Mouse (Mus musculus) adrenal gland, adult 8-10 months (tissue): ENCODE results near the gene Vmn1r231. TPM values are rescaled to one million over a fixed set of nuclear protein-coding genes. Genes with fewer than 3 reads are reported as not detected.

Experiments
- DNase-seq: peaks from one replicate; pipeline ENCODE4 v3.0.0; 2022
- total RNA-seq, 4 experiments: library from RNA; stranded (reverse); gene quantifications; 2 replicates each; pipeline ENCODE4 v1.2.4; 2022

Gene Vmn1r231
- not detected for total RNA-seq

GRCm38 (mm10) chr17:20904991-20905390 lies at the start of gene Vmn1r231:
TSS of gene Vmn1r231 (minus strand) at chr17:20905091.
- no peak for DNase-seq

DNA sequence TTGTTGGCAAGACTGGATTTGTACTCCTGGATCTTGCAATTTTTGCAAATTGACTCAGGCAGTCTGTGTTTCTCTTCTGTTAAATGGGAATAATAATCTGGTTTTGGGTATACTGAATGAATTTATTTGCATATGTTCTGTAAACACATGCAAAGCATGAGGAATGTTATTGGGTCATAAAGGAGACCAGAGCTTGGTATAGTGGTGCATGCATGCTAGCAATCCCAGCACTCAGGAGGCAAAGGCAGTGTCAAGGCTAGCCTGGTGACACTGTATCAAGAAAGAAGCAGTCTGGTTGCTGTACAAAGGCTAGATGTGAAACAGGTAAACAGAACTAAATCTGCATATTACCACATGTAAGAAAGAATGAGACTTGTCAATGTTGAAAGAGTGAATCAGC lies 41.7 kb upstream of the Vmn1r231 start:
- DNase-seq: no peak

- no peak for DNase-seq
Measured at GRCm38 (mm10) chr17:20946026-20946565, 41.2 kb upstream of the Vmn1r231 start.

- DNase-seq: peak; percentile 99
Measured at GRCm38 (mm10) chr17:20944985-20945891, 40.3 kb upstream of the Vmn1r231 start, which contains the start of gene Ppp2r1a. TSS of gene Ppp2r1a (plus strand) at chr17:20945311.

- no peak for DNase-seq
Measured at GRCm38 (mm10) chr17:20944226-20944625, 39.3 kb upstream of the Vmn1r231 start.

DNA sequence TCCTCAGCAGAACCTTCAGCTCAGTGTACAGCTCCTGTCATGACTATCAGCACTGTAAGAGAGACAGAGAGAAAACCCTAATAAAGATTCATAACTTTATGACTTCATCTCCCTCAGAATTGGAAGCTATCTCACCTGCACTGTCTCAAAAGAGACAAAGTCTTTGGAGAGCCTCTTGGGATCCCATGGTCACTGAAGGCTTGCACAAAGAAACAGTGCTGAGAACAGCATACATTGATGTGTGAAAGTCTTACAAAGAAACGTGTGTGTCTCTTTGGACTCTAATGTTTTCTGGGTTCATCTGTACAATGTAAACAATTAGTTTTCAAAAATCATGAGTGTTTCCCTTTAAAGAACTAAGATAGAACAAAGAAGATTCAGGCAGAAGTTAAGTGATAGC lies 14.7 kb upstream of the Vmn1r231 start, which contains the start of gene Vmn1r232:
Vmn1r232 (minus strand) TSS at position 101 of the 400 bp plus-strand sequence.
- DNase-seq: no peak

DNA sequence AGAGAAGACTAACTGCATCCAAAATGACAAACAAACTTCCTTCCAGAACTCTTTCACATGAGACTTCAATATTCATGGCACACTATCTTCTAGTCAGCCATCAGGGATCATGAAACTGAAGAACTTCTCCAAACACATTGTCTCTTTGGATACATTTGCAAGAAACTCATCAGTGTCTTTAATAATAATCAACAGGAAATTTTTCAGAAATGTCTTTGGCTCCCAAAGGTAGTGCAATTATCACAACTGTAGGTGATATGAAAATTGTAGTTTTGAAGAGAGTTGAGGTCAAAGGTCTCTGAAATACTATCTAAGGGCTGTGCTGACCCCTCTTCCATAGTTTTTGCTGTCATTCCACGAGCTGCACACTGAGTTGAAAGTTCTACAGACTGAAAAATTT lies 64.7 kb downstream of the Vmn1r231 start, which contains the start of gene Vmn1r230:
Vmn1r230 (plus strand) TSS at position 301 of the 400 bp plus-strand sequence.
- DNase-seq: no peak

Other genes with a start within 250 kb of the Vmn1r231 start
- gene Vmn1r226, start 222.2 kb downstream of the Vmn1r231 start, total RNA-seq: not detected
- not detected for gene Vmn1r227, start 175.2 kb downstream of the Vmn1r231 start, total RNA-seq
- gene Vmn1r228, start 118.9 kb downstream of the Vmn1r231 start, total RNA-seq: not detected
- gene Vmn1r229, start 93.5 kb downstream of the Vmn1r231 start, total RNA-seq: under 1 TPM in 1 of 4 experiments, not detected in 3; 0.03 TPM
- not detected for gene Vmn1r230, start 64.6 kb downstream of the Vmn1r231 start, total RNA-seq
- under 1 TPM in 1 of 4 experiments, not detected in 3; 0.18 TPM for gene Vmn1r232, start 14.6 kb upstream of the Vmn1r231 start, total RNA-seq
- gene Ppp2r1a, start 40.2 kb upstream of the Vmn1r231 start, total RNA-seq: 100 to 1,000 TPM; 250 to 386 (median 301) TPM
- under 1 TPM in 1 of 4 experiments, not detected in 3; 0.05 TPM for gene Vmn1r233, start 91.4 kb upstream of the Vmn1r231 start, total RNA-seq
- gene Zfp160, start 103.8 kb upstream of the Vmn1r231 start, total RNA-seq: 10 to 100 TPM; 17.3 to 28.0 (median 21.0) TPM